Mouse (Mus musculus) liver, embryonic 16.5 days (tissue): Measurements from ENCODE around the gene Oit1. TPM values are rescaled to one million over a fixed set of nuclear protein-coding genes. Genes with fewer than 3 reads are reported as not detected.

Experiments
- polyA plus RNA-seq: library from polyadenylated mRNA; unstranded; fragments of >200 nt; fragmentation: Nextera tagmentation; extraction: Ambion mirVana; gene quantifications from 2 replicates; pipeline ENCODE4 v1.2.1, GENCODE M21; 2015

Oit1 gene
- polyA plus RNA-seq, 1 experiment from 2014 or later: 0.07 TPM

Other genes with a start within 250 kb of the Oit1 start
- 103 and 107 TPM in 2 replicates for gene Pdhb, start 205.7 kb downstream of the Oit1 start, polyA plus RNA-seq
- gene Kctd6, start 164.6 kb downstream of the Oit1 start, polyA plus RNA-seq: 1.2 TPM in 2 replicates
- 63.5 and 74.1 TPM in 2 replicates for gene Acox2, start 119.4 kb downstream of the Oit1 start, polyA plus RNA-seq
- gene Fam107a, start 60.7 kb downstream of the Oit1 start, polyA plus RNA-seq: 0.02 and 0.05 TPM in 2 replicates